Mouse (Mus musculus): ENCODE measurements at regions not wholly inside any gene's neighbourhood (a gene's known extent, or its start where the extent isn't known, plus 50 kb on each side); places are given as distances from the start of the nearest gene placed in this dataset.

- TF ChIP-seq CTCF (conservative IDR thresholded peaks at IDR 0.05; ENCODE audit: low read length) (no peak), NANOG (IDR thresholded peaks at IDR 0.05; ENCODE audit: borderline replicate concordance, low read length) (peak; percentile 43; the same call in 1 of the 2 replicates), POU5F1 (IDR thresholded peaks at IDR 0.05; ENCODE audit: borderline replicate concordance, low read length) (no peak)
These were observed 818.7 kb upstream of the Vrk2 start for GRCm38 (mm10) chr11:27412546-27412945.

All from E14TG2a.4 (cell line).